16 mouse cellular contexts compared by ENCODE assay signal in the genomic region with DNA sequence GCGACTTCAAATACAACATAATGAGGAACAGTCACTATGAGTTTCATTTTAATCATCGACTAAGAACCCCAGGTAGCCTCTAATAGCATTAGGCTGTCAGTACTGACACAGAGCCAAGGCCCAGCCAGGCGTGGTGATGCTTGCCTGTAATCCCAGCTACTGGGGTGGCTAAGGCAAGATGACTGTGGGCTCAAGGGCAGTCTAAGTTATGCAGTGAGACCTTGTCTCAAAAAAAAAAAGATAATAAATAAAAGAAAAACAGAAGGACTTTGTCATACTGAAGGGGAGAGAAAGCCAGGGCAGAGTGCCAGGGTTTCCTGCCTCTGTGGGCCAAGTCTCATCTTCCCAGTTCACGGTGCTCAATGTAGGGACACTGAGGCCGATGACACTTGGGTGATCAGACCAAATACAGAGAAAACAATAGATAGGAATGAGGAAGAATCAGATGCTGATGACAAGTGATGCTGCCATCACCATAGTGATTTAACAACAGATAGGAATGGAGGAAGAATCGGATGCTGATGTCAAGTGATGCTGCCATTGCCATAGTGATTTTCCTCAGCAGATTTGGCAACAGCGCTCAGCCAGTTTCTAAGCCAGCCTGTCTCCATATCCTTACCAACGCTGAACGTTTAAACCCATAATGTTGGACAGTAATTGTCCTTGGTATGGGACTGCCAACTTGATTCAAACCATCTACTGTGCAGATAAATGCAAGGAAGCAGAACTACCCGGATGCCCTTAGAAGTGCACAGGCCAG. TPM values are rescaled to one million over a fixed set of nuclear protein-coding genes. Genes with fewer than 3 reads are reported as not detected.
DNase-seq lines count a peak whose midpoint lies in the region; ATAC-seq and TF ChIP-seq lines count a peak whose summit lies in the region.
"Had no signal": no experiment of that assay in that cellular context is flagged by ENCODE, and none has a peak within 500 bp of the region (broad histone marks: within the 10 kb centered on the region; RNA-seq: fewer than 3 reads in every experiment).

No protein-coding gene starts in this region.

- intact Hi-C loops in gastrocnemius, postnatal 36 days (cut with DNase I): no loop called here

- H3K4me1 ChIP-seq in hindbrain, embryonic 16.5 days (ENCODE audit: control insufficient read depth, insufficient read depth, low read depth, low read length): no peaks in the 10 kb centered on the region
- no peaks in the 10 kb centered on the region for H3K4me1 ChIP-seq in hindbrain, embryonic 11.5 days (replicated peaks; ENCODE audit: control insufficient read depth, insufficient read depth, low read length)
- H3K4me1 ChIP-seq: embryonic facial prominence, embryonic 12.5 days; intestine, embryonic 15.5 days; liver, embryonic 13.5 days had no signal

- TF ChIP-seq CTCF in Patski (IDR thresholded peaks at IDR 0.05): no peak
- no peak for TF ChIP-seq CTCF in layer of hippocampus, adult 2 months (conservative IDR thresholded peaks at IDR 0.05)

- H3K9ac ChIP-seq in hindbrain, embryonic 16.5 days (ENCODE audit: low read depth, low read length): no peak overlapping the region
- no peak overlapping the region for H3K9ac ChIP-seq in hindbrain, embryonic 11.5 days (ENCODE audit: low read depth, low read length)
- H3K9ac ChIP-seq: embryonic facial prominence, embryonic 12.5 days; intestine, embryonic 15.5 days; liver, embryonic 13.5 days had no signal

- ATAC-seq in hindbrain, embryonic 16.5 days: peak; percentile 75
- ATAC-seq in hindbrain, embryonic 11.5 days (ENCODE audit: low FRiP score): no peak; the same call in 1 of the 2 replicates
- peak; percentile 74 for ATAC-seq in Patski
- ATAC-seq: intestine, embryonic 15.5 days had no signal

- H3K4me2 ChIP-seq in hindbrain, embryonic 16.5 days (ENCODE audit: low read length): no peak overlapping the region
- H3K4me2 ChIP-seq in hindbrain, embryonic 11.5 days (replicated peaks; ENCODE audit: low read depth, low read length): no peak overlapping the region
- H3K4me2 ChIP-seq: embryonic facial prominence, embryonic 12.5 days; intestine, embryonic 15.5 days; liver, embryonic 13.5 days had no signal

- H3K36me3 ChIP-seq in hindbrain, embryonic 16.5 days (ENCODE audit: control insufficient read depth, insufficient read depth, low read length): no peaks in the 10 kb centered on the region
- H3K36me3 ChIP-seq in hindbrain, embryonic 11.5 days (ENCODE audit: control insufficient read depth, insufficient read depth, low read length): no peaks in the 10 kb centered on the region
- H3K36me3 ChIP-seq: embryonic facial prominence, embryonic 12.5 days; intestine, embryonic 15.5 days; liver, embryonic 13.5 days had no signal

- in situ Hi-C loops in Patski (cut with MboI; ENCODE audit: low pct_unique_long_range_greater_than_20kb): no loop called here

- 55% methylated on average over 10 of the region's 10 CpGs for WGBS in hindbrain, embryonic 16.5 days
- 84% methylated on average over 10 of the region's 10 CpGs for WGBS in hindbrain, embryonic 11.5 days

- H3K4me3 ChIP-seq in hindbrain, embryonic 16.5 days (ENCODE audit: low read length): no peak overlapping the region
- H3K4me3 ChIP-seq in hindbrain, embryonic 11.5 days (ENCODE audit: low read depth, low read length): no peak overlapping the region
- H3K4me3 ChIP-seq in layer of hippocampus, adult 2 months: no peak overlapping the region
- H3K4me3 ChIP-seq: embryonic facial prominence, embryonic 12.5 days; intestine, embryonic 15.5 days; liver, embryonic 13.5 days had no signal

- no peaks in the 10 kb centered on the region for H3K27me3 ChIP-seq in hindbrain, embryonic 16.5 days (replicated peaks; ENCODE audit: control insufficient read depth, insufficient read depth, low read length)
- H3K27me3 ChIP-seq in hindbrain, embryonic 11.5 days (ENCODE audit: control insufficient read depth, insufficient read depth, low read length): no peaks in the 10 kb centered on the region
- H3K27me3 ChIP-seq in Patski: no peaks in the 10 kb centered on the region
- H3K27me3 ChIP-seq: CH12.LX; embryonic facial prominence, embryonic 12.5 days; intestine, embryonic 15.5 days; liver, embryonic 13.5 days had no signal

- CTCF ChIA-PET in Patski (lab: Charles Lee): no interaction called here

- POLR2A ChIA-PET in Patski (lab: Charles Lee): interaction anchor here (0.9 kb wide), 1 partner anchor 43 kb away, joined by 3 read pairs; no protein-coding TSS in a partner anchor

- no peak for DNase-seq in hindbrain, embryonic 11.5 days (ENCODE audit: low spot score)
- peak; percentile 63 for DNase-seq in Muller cell, postnatal 12 days (ENCODE audit: inconsistent ontology term)
- peak; percentile 54 for DNase-seq in Patski (ENCODE audit: low read depth, low spot score)
- DNase-seq in layer of hippocampus, adult 2 months (ENCODE audit: low spot score in 2 of 2): peak; percentile 41 to 60
- no peak for DNase-seq in gastrocnemius, postnatal 25 days
- DNase-seq in embryo, embryonic 11 days: no peak
- DNase-seq in gastrocnemius, postnatal 36 days: no peak
- DNase-seq: cerebellum, adult 9-10 months; kidney, postnatal 14 days; liver, embryonic 13.5 days; spleen, adult 18-20 months had no signal

- H3K27ac ChIP-seq in hindbrain, embryonic 16.5 days (ENCODE audit: low read depth, low read length): no peak overlapping the region
- no peak overlapping the region for H3K27ac ChIP-seq in hindbrain, embryonic 11.5 days (ENCODE audit: low read depth, low read length)
- peak overlapping the region; percentile 74 for H3K27ac ChIP-seq in layer of hippocampus, adult 2 months
- H3K27ac ChIP-seq: embryonic facial prominence, embryonic 12.5 days; intestine, embryonic 15.5 days; liver, embryonic 13.5 days had no signal

- H3K9me3 ChIP-seq in hindbrain, embryonic 16.5 days (ENCODE audit: control insufficient read depth, low read length): no peaks in the 10 kb centered on the region
- H3K9me3 ChIP-seq in hindbrain, embryonic 11.5 days (ENCODE audit: control insufficient read depth, low read length): no peaks in the 10 kb centered on the region
- H3K9me3 ChIP-seq: embryonic facial prominence, embryonic 12.5 days; intestine, embryonic 15.5 days; liver, embryonic 13.5 days had no signal

RNA-seq across cellular contexts. Expression of a gene that starts 42.9 kb away (rescaled TPM):
- polyA plus RNA-seq in hindbrain, embryonic 16.5 days (2015; fragmentation: Nextera tagmentation; extraction: Ambion mirVana): 19.7 and 20.7 TPM in 2 replicates
- 0.51 and 1.2 TPM in 2 replicates for polyA plus RNA-seq in hindbrain, embryonic 11.5 days (2014; fragmentation: Nextera tagmentation; extraction: Ambion mirVana)
- polyA plus RNA-seq in Patski (2021): 5.2 TPM
- 100 to 1,000 TPM; 245 to 266 TPM for total RNA-seq in layer of hippocampus, adult 2 months (2021)
- under 1 TPM; 0.16 to 0.33 TPM for total RNA-seq in gastrocnemius, postnatal 25 days (2021)
- under 1 TPM; 0.26 to 0.27 TPM for total RNA-seq in gastrocnemius, postnatal 36 days (2021)
- total RNA-seq: monocyte, adult 5-6 weeks had no signal

Comparison
In these comparisons a context has a peak if more than half of its experiments do, and no peak if none do; other contexts are left out.
1. DNase-seq: peak in Muller cell, postnatal 12 days (single experiment), Patski (single experiment) and layer of hippocampus, adult 2 months (2 of 2); none in hindbrain, embryonic 11.5 days (single experiment), gastrocnemius, postnatal 25 days (single experiment), embryo, embryonic 11 days (single experiment) and gastrocnemius, postnatal 36 days (0 of 2).
2. RNA of a gene that starts 42.9 kb away (total RNA-seq): 245 to 266 TPM in layer of hippocampus, adult 2 months; 0.16 to 0.33 TPM in gastrocnemius, postnatal 25 days and 0.26 to 0.27 TPM in gastrocnemius, postnatal 36 days; every median in the first group is over 100 times any median in the second.